Mouse (Mus musculus) limb, embryonic 13.5 days (tissue): ENCODE data around the gene Cenpk. TPM values are rescaled to one million over a fixed set of nuclear protein-coding genes. Genes with fewer than 3 reads are reported as not detected.

Experiments
- ATAC-seq: fragments of 200-750 bp; cut with Nextera tagmentation; 2 replicates; pipeline ENCODE4 v1.8.0; 2017; ENCODE audit warnings: low read depth, moderate number of reproducible peaks, moderate TSS enrichment; ENCODE audit not compliant: low FRiP score
- H3K27ac ChIP-seq: fragments of 300-500 bp; sonication (generic); 2 replicates; pipeline ENCODE4 v1.5.1; 2015; ENCODE audit warnings: inconsistent platforms, mild to moderate bottlenecking, moderate library complexity
- H3K27me3 ChIP-seq: fragments of 300-500 bp; sonication (generic); 2 replicates; pipeline ENCODE4 v1.6.1; 2015; ENCODE audit warnings: mild to moderate bottlenecking, inconsistent platforms
- H3K36me3 ChIP-seq: fragments of 300-500 bp; sonication (generic); 2 replicates; pipeline ENCODE4 v1.6.1; 2015; ENCODE audit warnings: inconsistent platforms, mild to moderate bottlenecking, moderate library complexity
- H3K4me1 ChIP-seq: fragments of 300-500 bp; sonication (generic); 2 replicates; pipeline ENCODE4 v1.6.1; 2015; ENCODE audit warnings: inconsistent platforms
- H3K4me2 ChIP-seq: fragments of 300-500 bp; sonication (generic); replicated peaks from 2 replicates; pipeline ENCODE4 v1.6.1; 2015; ENCODE audit warnings: inconsistent platforms, mild to moderate bottlenecking, moderate library complexity
- H3K4me3 ChIP-seq: fragments of 300-500 bp; sonication (generic); 2 replicates; pipeline ENCODE4 v1.5.1; 2015; ENCODE audit warnings: moderate library complexity, mild to moderate bottlenecking, inconsistent platforms
- H3K9ac ChIP-seq: fragments of 300-500 bp; sonication (generic); 2 replicates; pipeline ENCODE4 v1.6.1; 2015; ENCODE audit warnings: mild to moderate bottlenecking, inconsistent platforms
- H3K9me3 ChIP-seq: fragments of 300-500 bp; sonication (generic); 2 replicates; pipeline ENCODE4 v1.6.1; 2016; ENCODE audit warnings: inconsistent platforms
- WGBS: fragments of 180-500 bp; shearing (Covaris S2); methylation state at CpG from one replicate; pipeline ENCODE4 v1.1.7; 2015; 5-methylcytosine and 5-hydroxymethylcytosine counted together
- polyA plus RNA-seq: library from polyadenylated mRNA; unstranded; fragments of >200 nt; fragmentation: Nextera tagmentation; extraction: Ambion mirVana; gene quantifications from 2 replicates; pipeline ENCODE4 v1.2.1, GENCODE M21; 2015

Cenpk gene
- polyA plus RNA-seq, 1 experiment from 2014 or later = 78.1 TPM

DNA sequence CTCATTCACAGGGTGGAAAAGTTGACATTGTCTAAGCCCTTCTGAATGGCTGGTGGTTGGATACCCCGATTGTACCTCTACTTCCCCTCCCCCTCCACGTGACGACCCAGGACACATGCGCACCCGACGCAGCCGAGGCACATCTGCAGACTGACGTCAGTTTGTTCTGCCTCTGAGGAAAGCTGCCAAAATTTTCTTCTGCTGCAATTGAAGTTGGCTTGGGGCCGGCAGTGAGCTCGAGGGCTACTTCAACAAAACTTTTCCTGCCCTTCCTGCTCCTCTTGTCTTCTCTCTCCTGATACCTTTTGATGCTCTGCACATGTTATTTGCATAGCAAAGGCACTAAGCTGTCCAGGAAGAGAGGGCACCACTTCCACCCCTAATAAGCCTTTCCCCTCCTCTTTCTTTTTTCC lies 58.5 kb downstream of the Cenpk start:
- Histone ChIP-seq H3K9ac (peak overlapping the region; percentile 67; the same call in 1 of the 2 replicates), H3K27me3 (no peaks in the 10 kb centered on the region), H3K4me1 (peaks cover 12% of the 10 kb centered on the region), H3K4me2 (peak overlapping the region; percentile 74), H3K9me3 (no peaks in the 10 kb centered on the region), H3K36me3 (no peaks in the 10 kb centered on the region), H3K27ac (peak overlapping the region; percentile 88), H3K4me3 (peak overlapping the region; percentile 53)
- WGBS = 0% methylated on average over 10 of the region's 10 CpGs
- peak; percentile 96 for ATAC-seq

GRCm38 (mm10) chr13:104287366-104288225 lies 59.2 kb downstream of the Cenpk start, which contains the start of gene Adamts6:
TSS of gene Adamts6 (plus strand) at chr13:104287835.
- Histone ChIP-seq H3K4me3 (peak within 1 kb of the TSS; percentile 53), H3K4me1 (peaks cover 12% of the 10 kb centered on the region), H3K27me3 (no peaks in the 10 kb centered on the region), H3K27ac (peak within 1 kb of the TSS; percentile 88), H3K4me2 (peak within 1 kb of the TSS; percentile 74), H3K9ac (peak within 1 kb of the TSS; percentile 67), H3K9me3 (no peaks in the 10 kb centered on the region), H3K36me3 (no peaks in the 10 kb centered on the region)
- under 1% methylated on average over 23 of the region's 23 CpGs for WGBS
- no peak for ATAC-seq

DNA sequence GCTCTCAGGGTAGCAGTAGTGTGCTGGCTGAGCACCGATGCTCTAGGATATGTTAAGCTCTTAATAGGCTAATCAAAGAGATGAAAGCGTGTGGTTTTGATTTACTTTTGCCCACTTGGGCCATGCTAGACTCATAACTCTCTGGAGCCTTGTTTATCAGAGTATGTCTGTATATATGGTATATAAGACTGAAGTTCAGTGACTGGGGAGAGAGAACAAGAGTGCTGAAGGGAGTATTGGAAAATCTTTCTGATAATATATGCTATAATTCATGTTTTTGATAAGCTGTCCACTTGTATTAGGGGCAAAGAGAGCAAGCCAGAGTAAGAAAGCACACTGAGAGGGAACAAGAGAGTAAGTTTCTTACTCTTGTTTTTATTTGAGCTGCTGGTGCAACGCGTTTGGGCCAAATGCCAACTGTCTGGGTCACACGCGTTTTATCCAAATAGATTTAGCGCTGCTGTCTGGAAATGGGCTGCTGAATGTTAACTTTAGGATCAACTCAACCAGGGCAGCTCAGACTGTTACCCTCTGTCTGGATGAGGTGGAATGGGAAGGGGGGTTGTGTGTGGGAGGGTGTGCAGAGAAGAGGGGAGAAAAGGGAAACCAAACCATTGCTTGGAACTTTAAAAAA lies 59.9 kb downstream of the Cenpk start:
- WGBS = 0% methylated on average over 7 of the region's 7 CpGs
- Histone ChIP-seq H3K27me3 (no peaks in the 10 kb centered on the region), H3K4me2 (peak overlapping the region; percentile 74), H3K9ac (peak overlapping the region; percentile 67), H3K4me1 (peaks cover 12% of the 10 kb centered on the region), H3K36me3 (no peaks in the 10 kb centered on the region), H3K27ac (peak overlapping the region; percentile 88), H3K4me3 (peak overlapping the region; percentile 53), H3K9me3 (no peaks in the 10 kb centered on the region)
- peak; percentile 55 for ATAC-seq

DNA sequence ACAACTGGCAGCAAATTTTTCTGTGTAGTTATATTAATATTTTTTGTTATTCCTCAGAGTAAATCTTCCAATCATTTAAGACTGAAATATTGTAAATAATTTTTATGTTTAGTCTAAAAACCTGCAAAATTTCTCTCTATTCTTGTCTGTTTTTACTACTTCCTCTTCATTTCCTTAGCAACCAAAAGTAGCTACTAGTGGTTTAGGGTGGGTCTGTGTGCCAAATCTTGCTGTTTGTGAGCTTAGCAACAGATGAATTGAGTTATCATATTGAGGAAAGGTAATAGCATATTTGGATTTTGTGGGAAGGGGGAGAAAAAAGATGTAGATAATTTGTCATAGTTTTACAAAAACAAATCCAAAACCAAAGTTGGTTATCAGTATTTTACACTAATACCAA lies 60.8 kb downstream of the Cenpk start:
- H3K4me3 ChIP-seq = peak overlapping the region; percentile 53
- H3K9ac ChIP-seq = no peak overlapping the region

GRCm38 (mm10) chr13:104295472-104295871 lies 67.1 kb downstream of the Cenpk start:
- Histone ChIP-seq H3K4me2 (no peak overlapping the region), H3K27ac (no peak overlapping the region), H3K9ac (no peak overlapping the region), H3K4me1 (no peaks in the 10 kb centered on the region), H3K4me3 (no peak overlapping the region), H3K27me3 (no peaks in the 10 kb centered on the region), H3K36me3 (peaks cover 8% of the 10 kb centered on the region), H3K9me3 (no peaks in the 10 kb centered on the region)
- 95% methylated on average over 1 of the region's 1 CpGs for WGBS
- no peak for ATAC-seq

More for the DNA sequence above, 60.8 kb downstream of the Cenpk start:
- ATAC-seq = no peak
- Histone ChIP-seq H3K27ac (no peak overlapping the region), H3K4me1 (peaks cover 12% of the 10 kb centered on the region), H3K36me3 (no peaks in the 10 kb centered on the region), H3K9me3 (no peaks in the 10 kb centered on the region), H3K27me3 (no peaks in the 10 kb centered on the region), H3K4me2 (peak overlapping the region; percentile 74)

Other genes with a start within 250 kb of the Cenpk start
- 15.0 and 15.7 TPM in 2 replicates for gene Nln, start 119.0 kb upstream of the Cenpk start, polyA plus RNA-seq
- gene Sgtb, start 118.9 kb upstream of the Cenpk start, polyA plus RNA-seq = 8.0 and 8.2 TPM in 2 replicates
- 60.0 and 60.9 TPM in 2 replicates for gene Trappc13, start 50.1 kb upstream of the Cenpk start, polyA plus RNA-seq
- 22.8 and 24.1 TPM in 2 replicates for gene Trim23, start 49.8 kb upstream of the Cenpk start, polyA plus RNA-seq
- gene Ppwd1, start 232 bp downstream of the Cenpk start, polyA plus RNA-seq = 16.2 and 17.4 TPM in 2 replicates
- gene Adamts6, start 59.2 kb downstream of the Cenpk start, polyA plus RNA-seq = 4.6 and 5.8 TPM in 2 replicates